Mouse (Mus musculus) c-Kit-negative CD71-positive TER-119-positive erythroid progenitor cells, embryonic 14.5 days (primary cell): ENCODE results near the gene Sorcs2.

Source experiments
- DNase-seq: peaks from one replicate; pipeline ENCODE4 v3.0.0-alpha.2; 2013; ENCODE audit warnings: low read depth, low spot score

Sorcs2 gene

GRCm38 (mm10) chr5:36359535-36360243 lies 38.2 kb downstream of the Sorcs2 start:
- DNase-seq = no peak

GRCm38 (mm10) chr5:36358161-36358560 lies 39.8 kb downstream of the Sorcs2 start:
- DNase-seq = no peak

DNA sequence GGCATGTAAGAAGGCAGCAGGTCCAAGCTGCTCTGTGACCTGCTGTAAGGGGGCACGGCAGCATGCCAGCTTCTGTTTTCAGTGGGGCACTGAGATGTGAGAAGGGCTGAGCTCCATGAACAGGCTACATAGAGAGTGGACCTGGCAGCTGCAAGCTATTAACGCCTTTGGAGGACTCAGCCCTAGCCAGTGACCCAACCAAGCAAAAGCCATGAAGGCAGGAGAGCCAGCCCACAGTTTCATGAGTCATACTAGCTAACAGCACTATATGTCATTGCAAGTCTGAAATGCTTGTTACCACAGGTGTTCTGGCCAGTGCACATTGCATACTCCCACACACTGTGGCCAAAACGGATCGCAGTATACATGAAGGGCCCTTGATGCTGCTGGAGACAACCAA lies 41.3 kb downstream of the Sorcs2 start:
- DNase-seq = no peak

- no peak for DNase-seq
Measured at GRCm38 (mm10) chr5:36355683-36356082, 42.3 kb downstream of the Sorcs2 start.

- DNase-seq = no peak
Measured at GRCm38 (mm10) chr5:36353679-36354078, 44.3 kb downstream of the Sorcs2 start.

DNA sequence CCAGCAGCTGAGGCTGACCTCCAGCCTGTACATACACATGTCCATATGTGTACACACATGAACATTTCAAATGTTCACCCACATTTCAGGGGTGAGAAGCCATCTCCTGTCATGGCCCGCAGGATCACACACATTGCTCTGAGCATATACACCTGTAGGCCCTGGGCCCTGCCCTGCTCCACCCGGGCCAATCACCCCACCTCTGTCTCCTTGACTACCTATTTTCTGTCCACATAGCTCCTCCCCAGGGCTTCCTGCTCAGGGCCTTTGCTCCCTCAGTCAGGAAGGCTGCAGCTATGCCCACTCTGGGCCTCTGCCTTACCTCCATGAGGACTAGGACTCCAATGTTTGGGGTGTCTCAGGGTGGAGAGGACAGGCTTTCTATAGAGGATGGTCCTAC lies 44.7 kb downstream of the Sorcs2 start:
- DNase-seq = no peak

GRCm38 (mm10) chr5:36346698-36347097 lies 51.2 kb downstream of the Sorcs2 start:
- DNase-seq = no peak

- DNase-seq = no peak
Measured at GRCm38 (mm10) chr5:36339283-36339682, 58.7 kb downstream of the Sorcs2 start.

DNA sequence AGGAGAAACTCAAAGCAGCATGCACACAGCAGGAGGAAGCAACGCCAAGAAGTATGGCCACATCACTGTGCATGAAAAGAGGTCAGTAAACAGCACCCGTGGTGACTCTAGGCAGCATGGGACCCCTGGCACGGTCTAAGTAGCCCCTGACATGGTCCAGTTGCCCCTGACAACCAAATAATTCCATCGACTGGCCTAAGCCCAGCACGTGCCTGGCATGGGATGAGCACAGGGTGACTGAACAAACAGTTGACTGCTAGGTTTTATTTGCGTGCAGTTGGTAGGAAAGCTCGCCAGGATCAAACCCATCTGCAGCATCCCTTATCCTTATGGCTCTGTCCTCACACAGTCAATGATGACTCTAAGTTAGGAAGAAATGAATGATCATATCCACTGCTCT lies 61.7 kb downstream of the Sorcs2 start:
- DNase-seq = no peak

- no peak for DNase-seq
Measured at GRCm38 (mm10) chr5:36335661-36336060, 62.3 kb downstream of the Sorcs2 start.

GRCm38 (mm10) chr5:36334227-36334626 lies 63.7 kb downstream of the Sorcs2 start:
- DNase-seq = no peak

- DNase-seq = no peak
Measured at GRCm38 (mm10) chr5:36330472-36331155, 67.3 kb downstream of the Sorcs2 start.

DNA sequence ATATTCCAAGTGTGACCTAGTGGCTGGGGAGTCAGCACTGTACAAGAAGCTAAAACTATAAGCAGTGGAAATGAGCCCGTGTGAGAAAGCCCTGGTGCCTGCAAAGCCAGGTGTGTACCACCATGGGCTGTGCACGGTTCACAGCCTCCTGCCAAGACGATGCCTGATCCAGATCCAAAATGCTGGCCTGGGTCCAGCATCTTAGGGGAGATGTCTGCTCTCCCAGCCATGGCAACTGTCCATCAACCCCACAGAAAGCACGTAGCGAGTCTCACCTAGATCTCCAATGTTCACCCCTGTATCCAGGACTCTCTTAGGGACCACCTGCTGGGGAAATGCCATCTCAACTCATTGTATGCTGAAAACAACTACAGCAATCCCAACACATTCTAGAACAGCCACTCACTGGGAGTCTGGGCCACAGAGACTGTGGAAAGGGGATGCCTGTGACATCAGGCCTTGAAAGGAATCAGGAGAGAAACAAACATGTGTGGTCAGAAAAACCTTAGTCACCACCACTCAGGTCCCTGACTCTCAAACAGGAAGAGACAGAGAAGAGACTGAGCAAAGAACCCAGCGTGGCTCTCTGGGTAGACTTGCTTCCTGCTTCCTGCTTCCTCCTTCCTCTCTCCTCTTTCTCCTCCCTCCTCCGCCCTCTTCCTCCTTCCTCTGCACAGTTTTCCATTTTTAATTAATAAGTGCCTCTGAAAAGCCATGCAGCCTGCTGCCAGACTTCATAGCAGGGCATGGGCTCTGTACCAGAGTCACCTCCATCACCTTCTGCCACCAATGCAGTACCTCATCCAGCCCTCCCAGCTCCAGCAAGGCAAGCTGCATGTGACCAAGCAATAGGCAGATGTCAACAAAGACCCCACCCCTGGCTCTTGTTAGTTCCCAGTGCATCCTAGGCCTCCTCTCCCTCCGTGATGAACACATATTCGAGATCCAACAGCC lies 71.6 kb downstream of the Sorcs2 start:
- no peak for DNase-seq

GRCm38 (mm10) chr5:36324140-36324572 lies 73.8 kb downstream of the Sorcs2 start:
- no peak for DNase-seq

GRCm38 (mm10) chr5:36323526-36323925 lies 74.4 kb downstream of the Sorcs2 start:
- no peak for DNase-seq

DNA sequence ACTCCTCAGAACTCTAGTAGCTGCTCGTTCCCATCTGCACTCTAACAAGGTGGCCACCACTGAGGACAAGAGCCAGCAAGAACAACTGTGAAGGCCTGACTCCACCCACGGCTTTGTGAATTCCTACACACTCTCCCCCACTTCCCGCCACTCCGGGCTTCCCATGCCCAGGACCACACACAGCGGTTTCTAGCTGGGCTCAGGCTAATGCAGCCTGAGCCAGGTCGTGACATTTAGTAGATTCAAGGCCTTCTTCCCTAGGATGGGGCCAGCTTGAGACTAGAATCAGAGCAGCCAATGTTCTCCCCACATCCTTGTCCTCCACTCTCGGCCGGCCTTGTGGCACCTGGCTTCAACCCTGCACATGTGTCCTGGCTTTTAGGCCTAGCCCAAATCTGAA lies 76.4 kb downstream of the Sorcs2 start:
- no peak for DNase-seq

DNA sequence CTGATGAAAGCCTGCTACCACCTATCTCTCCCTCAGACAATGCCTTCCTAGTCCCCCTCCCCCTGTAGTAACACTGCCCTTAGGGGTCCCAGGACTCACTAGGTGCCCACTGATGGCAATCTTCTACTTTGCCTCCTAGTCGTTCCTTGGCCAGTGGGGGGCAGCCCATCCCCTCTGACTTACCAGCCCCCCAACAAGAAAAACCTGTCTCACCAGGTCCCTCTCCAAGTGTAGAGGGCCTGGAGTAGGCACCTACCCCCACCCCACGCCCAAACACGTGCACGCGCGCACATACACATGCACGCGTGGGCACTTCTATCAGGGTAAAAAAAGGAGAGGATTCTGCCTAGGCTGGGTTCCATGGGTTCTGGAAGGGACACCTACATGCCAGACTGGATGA lies 77.3 kb downstream of the Sorcs2 start:
- DNase-seq = no peak

GRCm38 (mm10) chr5:36317641-36318368 lies 80.1 kb downstream of the Sorcs2 start:
- no peak for DNase-seq

DNA sequence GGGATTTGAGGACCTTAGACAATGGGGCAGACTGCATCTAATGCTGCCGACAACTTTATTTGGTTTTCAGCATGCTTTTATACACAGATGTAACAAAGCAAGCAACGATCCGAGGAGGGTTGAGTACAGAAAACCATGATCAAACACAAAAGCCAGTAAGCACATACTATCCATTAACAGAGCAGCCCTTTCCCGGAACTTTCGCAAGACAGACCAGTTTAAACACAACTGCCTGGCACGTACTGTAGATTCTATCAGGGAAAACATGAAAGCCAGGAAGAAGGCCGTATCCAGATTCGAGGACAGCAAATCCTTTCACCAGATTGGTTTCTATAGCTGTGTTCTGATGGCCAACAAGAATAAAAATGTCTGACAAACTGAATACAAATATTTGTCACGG lies 82.8 kb downstream of the Sorcs2 start:
- no peak for DNase-seq

GRCm38 (mm10) chr5:36313353-36314079 lies 84.4 kb downstream of the Sorcs2 start:
- no peak for DNase-seq

- DNase-seq = no peak
Measured at GRCm38 (mm10) chr5:36312926-36313325, 85.0 kb downstream of the Sorcs2 start.
